Mouse (Mus musculus): ENCODE results near the gene Alox5. TPM values are rescaled to one million over a fixed set of nuclear protein-coding genes. Genes with fewer than 3 reads are reported as not detected.

Gene Alox5
- total and polyA plus RNA-seq, 3 experiments, result not detected

GRCm38 (mm10) chr6:116488791-116489190 lies 27.8 kb upstream of the Alox5 start, which contains the start of gene Olfr211:
Olfr211 (plus strand) TSS chr6:116489091.
- no peak for DNase-seq (ENCODE audit: extremely low read depth)
- no peak within 1 kb of the TSS for H3K4me2 ChIP-seq (ENCODE audit: insufficient read depth, low read depth, poor library complexity, severe bottlenecking)

GRCm38 (mm10) chr6:116486833-116487232 lies 25.9 kb upstream of the Alox5 start:
- H3K4me1 ChIP-seq (ENCODE audit: control insufficient read depth in 1 of 2, insufficient read depth in 2 of 2), result peaks cover 4 to 9% of the 10 kb centered on the region in 2 experiments; a peak in 3 of 4 replicates
- dilution Hi-C loops (cut with MboI; ENCODE audit: extremely low pct_ligation_motif_present, extremely low pct_unique_long_range_greater_than_20kb, low sequenced_read_pairs) (no loop called here), in situ Hi-C loops (cut with MboI; ENCODE audit: low pct_ligation_motif_present, low pct_unique_long_range_greater_than_20kb, low sequenced_read_pairs) (no loop called here)
- no peaks in the 10 kb centered on the region for H3K36me3 ChIP-seq (replicated peaks in 1 of 2; ENCODE audit: control insufficient read depth in 1 of 2, insufficient read depth in 1 of 2, low read length in 1 of 2)
- DNase-seq (ENCODE audit: extremely low read depth), result no peak
- H3K4me2 ChIP-seq (ENCODE audit: insufficient read depth, low read depth, poor library complexity, severe bottlenecking), result no peak overlapping the region
- H3K27me3 ChIP-seq (replicated peaks), result no peaks in the 10 kb centered on the region
- no peak overlapping the region for H3K27ac ChIP-seq (ENCODE audit: insufficient read depth, low read depth)
- H3K4me3 ChIP-seq (replicated peaks in 1 of 3; ENCODE audit: low read depth in 2 of 3, low read length in 2 of 3, poor library complexity in 1 of 3), result no peak overlapping the region
- no peaks in the 10 kb centered on the region for H3K79me2 ChIP-seq (replicated peaks; ENCODE audit: control insufficient read depth, extremely low read depth, insufficient read depth, poor library complexity, severe bottlenecking)
- no peak overlapping the region for H3K9ac ChIP-seq (ENCODE audit: insufficient read depth, low read depth)
- H3K9me3 ChIP-seq (replicated peaks; ENCODE audit: low read length), result no peaks in the 10 kb centered on the region
- TF ChIP-seq MEF2A (IDR thresholded peaks at IDR 0.05; ENCODE audit: borderline replicate concordance, low read depth, low read length), result no peak

More at GRCm38 (mm10) chr6:116488791-116489190, 27.8 kb upstream of the Alox5 start, which contains the start of gene Olfr211:
- TF ChIP-seq BHLHE40 (IDR thresholded peaks at IDR 0.05; ENCODE audit: low read depth, low read length) (no peak), MAFK (IDR thresholded peaks at IDR 0.05; ENCODE audit: insufficient replicate concordance, low read length) (no peak), MAZ (IDR thresholded peaks at IDR 0.05; ENCODE audit: low read depth, low read length) (no peak), KAT2A (IDR thresholded peaks at IDR 0.05; ENCODE audit: insufficient replicate concordance, low read length) (no peak), MYC (IDR thresholded peaks at IDR 0.05; ENCODE audit: low read depth, low read length) (no peak), TCF12 (IDR thresholded peaks at IDR 0.05; ENCODE audit: low read depth, low read length) (no peak), IRF4 (IDR thresholded peaks at IDR 0.05; ENCODE audit: low read depth, low read length) (no peak), POLR2A (IDR thresholded peaks at IDR 0.05; ENCODE audit: low read depth, low read length) (no peak), TBP (conservative IDR thresholded peaks at IDR 0.05; ENCODE audit: low read depth, low read length) (no peak), ZMIZ1 (IDR thresholded peaks at IDR 0.05; ENCODE audit: low read depth, low read length) (no peak), ZKSCAN1 (IDR thresholded peaks at IDR 0.05; ENCODE audit: borderline replicate concordance, low read depth, low read length) (no peak), ZNF384 (IDR thresholded peaks at IDR 0.05; ENCODE audit: low read depth, low read length) (no peak), NELFE (IDR thresholded peaks at IDR 0.05; ENCODE audit: low read depth, low read length) (no peak), EP300 (IDR thresholded peaks at IDR 0.05; ENCODE audit: low read length) (no peak), ETS1 (conservative IDR thresholded peaks at IDR 0.05; ENCODE audit: low read depth, low read length) (no peak), SMC3 (IDR thresholded peaks at IDR 0.05; ENCODE audit: low read depth, low read length) (no peak), E2F4 (IDR thresholded peaks at IDR 0.05; ENCODE audit: insufficient replicate concordance, low read depth, low read length) (no peak), MXI1 (IDR thresholded peaks at IDR 0.05; ENCODE audit: low read depth, low read length) (no peak), HCFC1 (IDR thresholded peaks at IDR 0.05; ENCODE audit: low read depth, low read length) (no peak)
- H3K27me3 ChIP-seq (replicated peaks), result no peaks in the 10 kb centered on the region
- dilution Hi-C loops (cut with MboI; ENCODE audit: extremely low pct_ligation_motif_present, extremely low pct_unique_long_range_greater_than_20kb, low sequenced_read_pairs), result no loop called here
- no peaks in the 10 kb centered on the region for H3K79me2 ChIP-seq (replicated peaks; ENCODE audit: control insufficient read depth, extremely low read depth, insufficient read depth, poor library complexity, severe bottlenecking)
- H3K9ac ChIP-seq (ENCODE audit: insufficient read depth, low read depth), result no peak within 1 kb of the TSS
- H3K4me1 ChIP-seq (ENCODE audit: control insufficient read depth in 1 of 2, insufficient read depth in 2 of 2), result peaks cover 4 to 9% of the 10 kb centered on the region in 2 experiments
- H3K36me3 ChIP-seq (replicated peaks in 1 of 2; ENCODE audit: control insufficient read depth in 1 of 2, insufficient read depth in 1 of 2, low read length in 1 of 2), result no peaks in the 10 kb centered on the region
- no peaks in the 10 kb centered on the region for H3K9me3 ChIP-seq (replicated peaks; ENCODE audit: low read length)
- in situ Hi-C loops (cut with MboI; ENCODE audit: low pct_ligation_motif_present, low pct_unique_long_range_greater_than_20kb, low sequenced_read_pairs), result no loop called here
- H3K27ac ChIP-seq (ENCODE audit: insufficient read depth, low read depth), result no peak within 1 kb of the TSS
- no peak within 1 kb of the TSS for H3K4me3 ChIP-seq (replicated peaks in 1 of 3; ENCODE audit: low read depth in 2 of 3, low read length in 2 of 3, poor library complexity in 1 of 3)

Data from CH12.LX (cell line).